Mouse (Mus musculus) cortical plate, adult 2 months (tissue): ENCODE data around the gene Cops9.

Source experiments
- CTCF ChIP-seq: fragments of 200-500 bp; IDR thresholded peaks from 2 replicates; pipeline ENCODE4 v1.5.1; 2011; ENCODE audit warnings: mild to moderate bottlenecking, control low read depth, low read length; ENCODE audit not compliant: insufficient read depth; ENCODE audit errors: extremely low read depth
- POLR2A ChIP-seq: fragments of 200-500 bp; IDR thresholded peaks from 2 replicates; pipeline ENCODE4 v1.6.1; 2011; ENCODE audit warnings: mild to moderate bottlenecking, low read length, control low read depth; ENCODE audit not compliant: insufficient read depth; ENCODE audit errors: extremely low read depth

DNA sequence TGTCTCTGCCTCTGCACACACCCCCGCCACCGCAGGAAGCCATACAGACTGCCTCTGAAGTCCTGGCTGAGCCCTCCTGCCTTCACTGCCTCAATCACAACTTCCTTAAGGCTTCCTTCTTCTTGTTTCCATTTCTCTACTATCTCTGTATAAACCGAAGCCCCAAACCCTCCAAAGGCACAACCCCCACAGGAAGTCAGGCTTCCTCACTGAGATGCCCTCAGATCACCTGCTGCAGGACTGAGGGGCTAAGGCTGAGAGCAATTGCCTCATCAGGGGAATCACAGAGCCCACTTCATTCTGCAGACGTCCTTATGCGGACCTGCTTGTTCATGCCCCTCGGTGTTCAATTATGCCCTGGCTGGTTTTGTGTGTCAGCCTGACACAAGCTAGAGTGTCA is 1.4 kb downstream of the Cops9 start:
- no peak for TF ChIP-seq CTCF
- TF ChIP-seq POLR2A: no peak
